ENCODE assay signal across 24 mouse cellular contexts in genomic region chr5:125751481-125751880, GRCm38 (mm10).
DNase-seq lines count a peak whose midpoint lies in the region; ATAC-seq and TF ChIP-seq lines count a peak whose summit lies in the region.
"Had no signal": no experiment of that assay in that cellular context is flagged by ENCODE, and none has a peak within 500 bp of the region (broad histone marks: within the 10 kb centered on the region; RNA-seq: fewer than 3 reads in every experiment).

No protein-coding gene starts in this region.

- no peak overlapping the region for H3K4me2 ChIP-seq in forebrain, embryonic 11.5 days (ENCODE audit: low read depth, low read length, severe bottlenecking)
- no peak overlapping the region for H3K4me2 ChIP-seq in forebrain, embryonic 15.5 days (replicated peaks)
- H3K4me2 ChIP-seq: embryonic facial prominence, embryonic 13.5 days; forebrain, embryonic 13.5 days; heart, embryonic 11.5 days; hindbrain, embryonic 12.5 days had no signal

- DNase-seq in forebrain, embryonic 11.5 days (ENCODE audit: low spot score), result peak; percentile 20
- DNase-seq in left cerebral cortex, adult 2 months (ENCODE audit: extremely low spot score in 1 of 2, low spot score in 2 of 2), result no peak
- DNase-seq in left cerebral cortex, adult 9 months (ENCODE audit: low spot score in 2 of 2), result no peak
- peak; percentile 7 for DNase-seq in lung, postnatal 14 days
- DNase-seq in lung, postnatal 4 days, result peak; percentile 23 to 71
- DNase-seq in right cerebral cortex, postnatal 14 days, result no peak
- DNase-seq: adrenal gland, adult 8-10 months; adrenal gland, postnatal 25 days; cerebellum, adult 11-12 months; cerebellum, adult 8-10 months; cerebellum, postnatal 10 days; cerebellum, postnatal 36 days; embryo, embryonic 11 days; forebrain, postnatal 0 days; gastrocnemius, postnatal 25 days had no signal

- H3K27me3 ChIP-seq in forebrain, embryonic 11.5 days (ENCODE audit: control insufficient read depth, insufficient read depth, low read length), result no peaks in the 10 kb centered on the region
- H3K27me3 ChIP-seq in forebrain, embryonic 15.5 days, result no peaks in the 10 kb centered on the region
- H3K27me3 ChIP-seq: embryonic facial prominence, embryonic 13.5 days; forebrain, embryonic 13.5 days; hindbrain, embryonic 12.5 days had no signal

- no peak for ATAC-seq in forebrain, embryonic 11.5 days (replicated peaks; ENCODE audit: low FRiP score)
- ATAC-seq in forebrain, embryonic 15.5 days (replicated peaks), result no peak
- ATAC-seq: activated CD4-positive, CD25-positive, alpha-beta regulatory T cell, adult 4 months; forebrain, embryonic 13.5 days; forebrain, postnatal 0 days; hindbrain, embryonic 16.5 days had no signal

- intact Hi-C loops in left cerebral cortex, adult 2 months (cut with DNase I), result no loop called here

- 81% methylated on average over 5 of the region's 5 CpGs for WGBS in forebrain, embryonic 11.5 days
- 69% methylated on average over 5 of the region's 5 CpGs for WGBS in forebrain, embryonic 15.5 days

- H3K4me3 ChIP-seq in forebrain, embryonic 11.5 days (ENCODE audit: low read depth, low read length), result no peak overlapping the region
- H3K4me3 ChIP-seq in forebrain, embryonic 15.5 days, result no peak overlapping the region
- no peak overlapping the region for H3K4me3 ChIP-seq in left cerebral cortex, adult 2 months
- H3K4me3 ChIP-seq: embryonic facial prominence, embryonic 10.5 days; embryonic facial prominence, embryonic 13.5 days; erythroblast, embryonic 14.5 days; forebrain, embryonic 13.5 days; hindbrain, embryonic 12.5 days had no signal

- no peaks in the 10 kb centered on the region for H3K36me3 ChIP-seq in forebrain, embryonic 11.5 days (ENCODE audit: control insufficient read depth, insufficient read depth, low read length)
- no peaks in the 10 kb centered on the region for H3K36me3 ChIP-seq in forebrain, embryonic 15.5 days
- H3K36me3 ChIP-seq: embryonic facial prominence, embryonic 10.5 days; embryonic facial prominence, embryonic 13.5 days; hindbrain, embryonic 12.5 days had no signal

- H3K9ac ChIP-seq in forebrain, embryonic 11.5 days (ENCODE audit: low read length), result no peak overlapping the region
- no peak overlapping the region for H3K9ac ChIP-seq in forebrain, embryonic 15.5 days (replicated peaks)
- H3K9ac ChIP-seq: embryonic facial prominence, embryonic 13.5 days; forebrain, embryonic 13.5 days; forebrain, postnatal 0 days; hindbrain, embryonic 12.5 days had no signal

- TF ChIP-seq CTCF in left cerebral cortex, adult 2 months (IDR thresholded peaks at IDR 0.05), result no peak

- H3K4me1 ChIP-seq in forebrain, embryonic 11.5 days (replicated peaks; ENCODE audit: control insufficient read depth, insufficient read depth, low read length), result no peaks in the 10 kb centered on the region
- peaks cover under 1% of the 10 kb centered on the region; the same call in 1 of the 2 replicates for H3K4me1 ChIP-seq in forebrain, embryonic 15.5 days
- H3K4me1 ChIP-seq: embryonic facial prominence, embryonic 10.5 days; embryonic facial prominence, embryonic 13.5 days; forebrain, embryonic 13.5 days; hindbrain, embryonic 12.5 days had no signal

- no peak overlapping the region for H3K27ac ChIP-seq in forebrain, embryonic 11.5 days (ENCODE audit: low read depth, low read length)
- H3K27ac ChIP-seq in forebrain, embryonic 15.5 days (replicated peaks), result no peak overlapping the region
- peak overlapping the region; percentile 57 for H3K27ac ChIP-seq in left cerebral cortex, adult 2 months
- H3K27ac ChIP-seq: embryonic facial prominence, embryonic 10.5 days; embryonic facial prominence, embryonic 13.5 days; forebrain, embryonic 13.5 days; hindbrain, embryonic 12.5 days had no signal

- no peaks in the 10 kb centered on the region for H3K9me3 ChIP-seq in forebrain, embryonic 11.5 days (ENCODE audit: control insufficient read depth, low read length)
- no peaks in the 10 kb centered on the region for H3K9me3 ChIP-seq in forebrain, embryonic 15.5 days
- H3K9me3 ChIP-seq: embryonic facial prominence, embryonic 10.5 days; forebrain, embryonic 13.5 days had no signal

Comparison
In these comparisons a context has a peak if more than half of its experiments do, and no peak if none do; other contexts are left out.
1. DNase-seq: peak in forebrain, embryonic 11.5 days (single experiment), lung, postnatal 14 days (single experiment) and lung, postnatal 4 days (2 of 2); none in left cerebral cortex, adult 2 months (0 of 2), left cerebral cortex, adult 9 months (0 of 2) and right cerebral cortex, postnatal 14 days (single experiment).